Mouse (Mus musculus) brain, embryonic 14.5 days (tissue): ENCODE results near the gene Anxa2.

ENCODE experiments used
- CTCF ChIP-seq: fragments of 200-500 bp; IDR thresholded peaks from 2 replicates; pipeline ENCODE4 v1.5.1; 2012; ENCODE audit warnings: inconsistent platforms, mild to moderate bottlenecking, moderate library complexity, borderline replicate concordance; ENCODE audit not compliant: insufficient read depth, insufficient read length; ENCODE audit errors: extremely low read depth
- POLR2A ChIP-seq: fragments of 200-500 bp; IDR thresholded peaks from 2 replicates; pipeline ENCODE4 v1.6.1; 2012; ENCODE audit warnings: mild to moderate bottlenecking, inconsistent platforms, borderline replicate concordance; ENCODE audit not compliant: poor library complexity, insufficient read depth, insufficient read length, severe bottlenecking; ENCODE audit errors: extremely low read depth

GRCm38 (mm10) chr9:69450636-69451035 lies 2.8 kb upstream of the Anxa2 start:
- no peak for TF ChIP-seq CTCF
- TF ChIP-seq POLR2A = no peak
